Mouse (Mus musculus): Measurements from ENCODE around the gene Asz1.
A peak's percentile ranks its signal among the peaks of the same experiment; 100 is the strongest.

The Asz1 gene

DNA sequence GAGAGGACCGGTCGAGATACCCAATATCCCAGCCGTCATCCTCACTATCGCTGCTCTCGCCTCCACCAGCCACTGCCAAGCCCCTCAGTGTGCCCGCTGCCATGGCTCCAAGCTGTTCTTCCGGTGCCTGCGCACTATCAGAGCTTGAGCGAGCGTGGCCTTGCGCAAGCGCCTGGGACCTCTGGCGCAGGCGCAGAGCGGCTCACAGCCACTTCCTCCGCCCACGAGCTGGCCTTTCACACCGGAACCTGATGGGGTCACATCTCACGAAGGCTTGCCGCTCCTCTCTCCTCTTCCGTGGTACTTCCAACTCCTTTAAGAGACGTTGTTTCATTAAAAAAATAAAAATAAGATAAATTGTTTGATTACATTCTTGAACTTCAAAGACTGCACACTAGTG lies at the start of gene Asz1:
Asz1 (minus strand) TSS at position 128 of the 400 bp plus-strand sequence.
- no peak for DNase-seq (ENCODE audit: low spot score)

DNA sequence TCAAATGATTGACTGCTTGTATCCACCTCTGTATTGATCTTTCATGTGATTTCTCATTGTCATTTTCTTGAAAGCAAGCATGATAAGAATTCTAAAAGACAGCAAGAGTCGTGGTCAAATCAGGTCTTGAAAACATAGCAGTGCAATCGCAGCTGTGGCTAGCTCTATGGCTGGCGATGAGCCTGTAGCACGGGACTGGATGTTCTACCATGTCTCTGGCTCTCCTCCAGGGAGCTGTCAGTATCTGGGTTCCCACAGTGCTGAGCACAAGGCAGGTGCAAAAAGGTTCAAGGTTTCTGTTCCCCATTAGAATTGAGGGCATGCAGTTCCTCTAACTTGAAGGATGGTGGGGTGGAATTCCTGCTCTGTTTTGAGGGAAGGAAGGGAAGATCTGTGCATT lies 44.2 kb upstream of the Asz1 start:
- DNase-seq (ENCODE audit: low spot score): no peak

DNA sequence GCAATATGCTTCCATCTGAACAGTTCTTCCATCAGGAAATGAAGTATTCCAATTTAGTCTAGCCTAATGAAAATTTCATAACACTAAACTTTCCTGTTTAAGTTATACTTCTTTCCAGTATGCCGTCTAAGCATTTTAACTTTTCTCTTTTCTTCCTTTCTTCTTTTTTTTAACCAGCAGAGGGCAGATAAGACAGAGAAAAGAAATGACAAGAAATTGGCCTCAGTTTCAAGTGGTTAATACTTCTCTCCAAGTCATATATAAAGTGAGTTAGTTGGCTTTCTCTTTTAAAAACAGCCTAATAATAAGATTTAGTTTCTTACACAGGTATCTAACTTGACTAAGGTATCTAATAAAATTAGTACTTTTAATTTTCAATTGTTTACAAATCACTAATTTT lies 26.4 kb upstream of the Asz1 start:
- DNase-seq (ENCODE audit: low spot score): no peak

DNA sequence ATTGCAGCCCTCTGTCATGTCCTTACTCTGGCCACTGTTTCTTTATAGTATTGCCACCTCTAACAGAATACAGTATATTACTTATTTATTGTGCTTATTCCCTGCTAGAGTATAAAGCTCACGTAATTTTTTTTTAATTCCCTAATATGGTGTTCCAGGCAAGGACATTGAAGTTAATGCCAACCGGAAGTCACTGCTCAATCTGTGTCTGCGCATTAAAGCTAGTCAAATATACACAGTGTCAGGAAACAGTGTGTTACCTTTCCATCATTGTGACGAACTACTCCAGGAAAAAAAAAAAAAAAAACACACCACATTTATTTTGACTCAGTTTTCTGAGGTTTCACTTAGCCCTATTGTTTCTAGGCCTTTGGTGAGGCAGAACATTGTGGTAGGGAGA lies 19.2 kb upstream of the Asz1 start:
- DNase-seq (ENCODE audit: low spot score): no peak

DNA sequence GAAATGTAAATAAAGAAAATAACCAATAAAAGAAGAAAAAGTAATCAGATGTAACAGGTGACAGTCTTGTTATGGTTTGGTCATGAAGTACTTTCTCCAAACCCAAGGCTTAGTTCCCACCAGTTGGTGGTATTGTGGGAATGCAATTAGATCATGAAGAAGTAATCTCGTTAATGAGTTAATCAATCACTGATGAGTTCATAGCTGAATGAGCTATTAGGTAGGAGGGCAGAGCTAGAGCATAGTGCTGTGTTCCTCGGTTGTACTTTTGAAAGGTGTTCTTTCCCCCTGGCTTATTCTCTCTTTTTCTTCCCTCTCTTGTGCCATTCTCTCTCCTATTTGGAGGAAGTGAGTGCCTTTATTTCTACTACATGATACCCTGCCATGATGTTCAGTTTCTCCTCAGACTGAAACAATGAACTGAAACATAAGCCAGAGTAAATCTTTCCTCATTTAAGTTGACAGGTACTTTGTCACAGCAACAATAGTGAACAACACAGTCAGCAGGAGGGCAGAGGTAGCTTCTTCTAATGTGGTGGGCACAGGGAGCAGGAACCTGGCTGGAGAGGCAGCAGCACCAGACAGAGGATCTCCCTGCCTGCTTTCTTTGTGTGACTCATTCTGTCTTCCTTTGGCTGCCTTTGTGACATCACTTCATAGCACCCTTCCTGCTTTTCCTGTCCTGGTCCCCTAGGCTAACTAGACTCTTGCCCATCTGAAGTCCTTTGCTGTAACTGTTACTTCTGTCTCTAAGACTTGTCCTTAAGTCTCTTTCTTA lies 18.5 kb upstream of the Asz1 start:
- DNase-seq (ENCODE audit: low spot score): no peak

DNA sequence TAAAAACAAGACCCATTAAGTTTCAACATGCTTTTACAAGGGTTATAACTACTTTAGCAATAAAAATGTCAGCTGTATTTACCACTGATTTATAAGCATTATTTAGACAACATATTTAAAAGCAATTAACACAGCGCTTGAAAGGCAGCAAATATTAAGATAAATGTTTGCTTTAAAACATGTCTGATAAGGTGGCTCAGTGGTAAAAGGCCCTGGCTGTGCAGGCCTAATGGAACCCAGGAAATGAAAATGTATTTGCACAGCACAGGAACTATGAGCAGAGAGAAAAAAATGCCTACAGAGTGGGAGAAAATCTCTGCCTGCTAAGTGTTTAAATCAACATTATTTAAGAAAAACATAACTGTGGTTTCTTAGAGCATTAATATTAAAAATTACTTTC lies 12.0 kb downstream of the Asz1 start:
- DNase-seq (ENCODE audit: low spot score): no peak

DNA sequence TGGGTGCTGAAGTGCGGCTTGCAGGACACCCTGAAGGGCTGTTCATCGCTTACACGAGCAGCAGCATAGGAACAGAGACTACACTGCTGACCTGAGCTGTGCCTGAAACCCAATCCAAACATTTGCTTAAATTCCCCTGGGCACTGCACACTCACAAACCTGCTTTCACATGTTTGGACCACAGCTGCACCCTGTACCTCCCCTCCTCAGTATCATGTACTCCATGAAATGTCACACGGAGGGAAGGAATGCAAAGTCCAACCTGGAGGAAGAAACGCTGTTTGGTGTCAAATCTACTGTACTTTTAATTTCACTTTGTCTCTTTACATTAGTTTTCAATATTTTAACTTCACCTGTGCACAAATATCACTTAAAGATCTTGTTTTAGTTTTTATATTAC lies 19.8 kb downstream of the Asz1 start:
- DNase-seq (ENCODE audit: low spot score): no peak

DNA sequence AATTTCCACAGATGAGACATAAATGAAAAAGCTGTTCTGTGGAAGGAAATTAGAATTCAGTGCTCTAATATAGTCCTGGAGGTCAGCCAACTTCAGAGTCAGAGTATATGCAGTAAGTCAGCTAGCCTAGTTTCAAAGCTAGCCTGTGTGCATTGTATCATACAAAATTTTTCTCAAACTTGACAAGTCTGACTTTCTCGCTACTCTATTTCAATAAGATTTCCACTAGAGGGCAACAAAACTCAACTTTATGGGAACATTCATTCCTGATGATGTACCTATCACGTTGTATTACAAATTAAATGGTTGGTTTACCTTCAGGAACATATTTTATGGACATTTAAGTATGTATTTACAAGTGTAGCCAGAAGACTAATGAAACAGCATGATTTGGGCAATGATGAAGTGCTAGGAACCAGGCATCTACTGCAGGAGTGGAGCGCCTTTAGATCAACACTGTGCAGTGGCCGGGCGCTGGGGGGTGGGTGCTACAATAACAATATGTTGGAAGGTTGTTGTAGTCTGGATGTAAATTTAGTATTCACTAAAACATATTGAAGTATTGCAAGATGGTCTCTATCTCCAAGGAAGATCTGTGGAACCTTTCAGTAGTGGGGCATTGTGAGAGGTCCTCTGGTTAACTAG lies 21.6 kb downstream of the Asz1 start:
- DNase-seq (ENCODE audit: low spot score): no peak

DNA sequence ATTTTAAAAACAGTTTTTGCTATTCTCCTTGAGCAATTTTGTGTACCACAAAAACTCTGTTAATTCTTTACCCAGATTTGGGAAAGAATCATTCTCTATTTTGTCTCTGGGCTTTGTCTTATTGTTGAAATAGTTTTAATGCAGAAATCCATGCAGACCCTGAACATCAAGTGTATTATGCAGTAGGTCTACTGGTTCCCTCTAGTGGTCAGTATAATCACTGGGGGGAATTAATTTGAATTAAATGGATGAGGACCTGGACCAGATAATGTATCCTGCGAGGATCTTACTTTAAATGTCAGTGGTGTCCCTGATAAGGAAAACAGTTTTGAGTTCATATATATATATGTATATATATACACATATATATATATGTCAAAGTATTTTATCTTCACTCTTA lies 30.2 kb downstream of the Asz1 start:
- no peak for DNase-seq (ENCODE audit: low spot score)

DNA sequence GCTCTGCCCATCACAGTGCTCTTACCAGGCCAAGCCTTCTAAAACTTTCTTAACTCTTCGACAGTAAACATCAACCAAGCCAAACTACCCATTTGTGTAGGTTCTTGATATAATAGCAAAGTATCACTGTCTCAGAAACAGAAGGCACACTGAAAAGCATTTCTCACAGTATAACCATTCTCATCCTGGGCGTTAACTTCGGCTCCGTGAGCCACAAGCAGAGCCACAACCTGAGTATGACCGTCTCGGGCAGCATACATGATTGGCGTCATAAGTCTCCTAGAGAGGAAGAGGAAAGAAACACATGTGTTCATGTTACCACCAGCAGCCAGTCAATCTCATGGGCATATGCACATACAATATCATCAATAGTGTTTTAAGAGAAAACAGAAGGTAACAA lies 31.9 kb downstream of the Asz1 start:
- DNase-seq (ENCODE audit: low spot score): no peak

DNA sequence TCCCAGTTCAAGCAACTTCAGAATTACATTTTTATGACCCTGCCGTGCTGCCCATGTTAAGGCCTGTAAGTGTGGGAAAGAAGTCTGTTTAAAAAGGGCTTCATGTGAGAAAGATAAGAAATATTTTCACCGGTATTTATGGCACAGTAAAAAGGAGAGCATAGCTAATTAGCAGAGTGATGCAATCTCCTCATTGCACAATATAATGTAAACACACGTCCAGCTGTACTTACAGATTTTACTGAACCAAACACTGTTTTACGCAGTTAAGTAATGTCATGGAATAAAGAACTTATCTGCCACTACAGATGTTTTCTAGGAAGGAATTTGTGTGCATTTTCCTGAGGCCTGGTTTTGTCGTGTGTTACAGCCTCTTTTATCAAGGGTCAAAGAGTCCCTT lies 32.3 kb downstream of the Asz1 start:
- DNase-seq (ENCODE audit: low spot score): no peak

DNA sequence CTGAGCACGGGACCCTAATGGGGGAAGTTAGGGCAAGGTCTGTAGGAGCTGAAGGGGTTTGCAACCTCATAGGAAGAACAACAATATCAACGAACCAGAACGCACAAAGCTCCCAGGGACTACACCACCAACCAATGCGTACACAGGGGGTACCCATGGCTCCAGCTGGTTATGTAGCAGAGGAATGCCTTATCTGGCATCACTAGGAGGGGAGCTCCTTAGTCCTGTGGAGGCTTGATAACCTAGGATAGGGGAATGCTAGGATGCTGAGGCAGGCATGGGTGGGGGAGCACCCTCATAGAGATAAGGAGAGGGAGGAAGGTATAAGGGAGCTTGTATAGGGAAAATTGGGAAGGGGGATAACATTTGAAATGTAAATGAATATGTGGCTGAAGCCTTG lies 51.0 kb downstream of the Asz1 start:
- DNase-seq (ENCODE audit: low spot score): no peak

DNA sequence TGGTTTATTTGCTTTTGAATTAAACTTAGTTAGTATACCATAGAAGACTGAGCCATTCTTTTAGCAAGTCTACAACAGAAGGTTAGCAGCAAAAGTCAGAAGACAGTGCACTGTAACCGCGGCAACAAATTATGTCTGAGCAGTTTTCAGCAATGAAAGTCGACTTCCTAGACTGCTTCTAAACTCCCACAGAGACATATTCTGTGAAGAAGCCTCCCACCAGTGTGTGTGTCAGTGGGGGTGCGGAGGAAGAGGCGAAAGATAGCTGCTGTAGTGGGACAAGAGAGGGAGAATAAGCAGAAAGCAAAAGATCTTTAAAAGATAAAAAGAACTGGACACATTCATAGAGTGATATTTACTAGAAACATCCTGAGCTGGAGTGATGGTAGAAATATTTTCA lies 57.2 kb downstream of the Asz1 start:
- no peak for DNase-seq (ENCODE audit: low spot score)

DNA sequence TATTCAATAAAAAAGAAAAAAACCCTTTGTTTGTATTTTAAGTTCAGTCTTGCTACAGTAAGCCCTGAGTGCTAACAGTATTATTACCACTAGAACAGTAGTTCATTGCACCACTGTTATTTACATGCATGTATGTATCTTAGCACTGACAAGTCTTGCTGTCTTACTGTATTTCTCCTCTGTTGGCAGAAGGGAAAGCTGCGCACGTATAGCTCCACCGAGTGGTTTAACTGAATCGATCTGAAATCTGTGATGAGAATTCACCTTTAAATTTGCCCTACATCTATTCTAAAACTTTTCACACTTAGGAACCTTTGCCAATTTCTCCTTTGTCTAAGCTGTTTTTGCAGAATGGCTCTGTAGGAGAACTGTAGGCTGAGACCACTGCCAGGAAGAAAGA lies 64.6 kb downstream of the Asz1 start:
- DNase-seq (ENCODE audit: low spot score): no peak

DNA sequence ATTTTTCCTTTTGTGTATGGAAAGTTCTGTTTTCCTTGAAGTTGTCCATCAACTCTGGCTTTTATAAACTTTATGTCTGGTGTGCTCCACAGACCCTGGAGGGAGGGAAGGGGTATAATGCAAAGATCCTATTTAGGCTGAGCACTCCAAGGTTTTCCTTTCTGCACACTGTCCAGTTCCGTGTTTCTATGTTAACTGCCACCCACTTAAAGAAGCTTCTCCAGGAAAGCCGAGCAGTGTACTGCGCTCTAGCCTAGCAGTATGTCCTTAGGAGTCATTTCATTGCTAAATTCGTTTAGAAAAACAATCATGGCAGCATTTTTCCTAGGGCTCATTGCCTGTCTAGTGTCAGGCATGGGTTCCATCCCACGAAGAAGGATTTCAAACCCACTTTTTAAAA lies 65.7 kb downstream of the Asz1 start:
- DNase-seq (ENCODE audit: low spot score): no peak

DNA sequence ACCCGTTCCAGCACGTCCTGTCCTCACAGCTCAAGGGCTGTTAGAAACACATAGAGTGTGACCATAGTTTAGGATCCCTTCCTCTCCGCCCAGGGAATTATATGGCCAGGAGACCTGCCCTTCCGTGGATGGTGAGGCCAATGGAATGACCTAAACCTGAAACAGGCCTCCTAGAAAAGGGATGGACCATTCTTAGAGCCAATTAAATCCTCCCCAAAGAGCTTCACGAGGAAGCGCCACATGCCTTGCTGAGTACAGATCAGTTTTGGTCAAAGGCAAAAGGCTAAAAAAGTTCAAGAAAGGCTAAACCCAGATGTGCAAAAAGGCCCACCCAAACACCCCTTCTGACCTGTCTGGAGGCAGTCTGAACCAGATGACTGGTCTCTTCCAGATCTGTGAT lies 76.6 kb downstream of the Asz1 start:
- DNase-seq (ENCODE audit: low spot score): no peak

DNA sequence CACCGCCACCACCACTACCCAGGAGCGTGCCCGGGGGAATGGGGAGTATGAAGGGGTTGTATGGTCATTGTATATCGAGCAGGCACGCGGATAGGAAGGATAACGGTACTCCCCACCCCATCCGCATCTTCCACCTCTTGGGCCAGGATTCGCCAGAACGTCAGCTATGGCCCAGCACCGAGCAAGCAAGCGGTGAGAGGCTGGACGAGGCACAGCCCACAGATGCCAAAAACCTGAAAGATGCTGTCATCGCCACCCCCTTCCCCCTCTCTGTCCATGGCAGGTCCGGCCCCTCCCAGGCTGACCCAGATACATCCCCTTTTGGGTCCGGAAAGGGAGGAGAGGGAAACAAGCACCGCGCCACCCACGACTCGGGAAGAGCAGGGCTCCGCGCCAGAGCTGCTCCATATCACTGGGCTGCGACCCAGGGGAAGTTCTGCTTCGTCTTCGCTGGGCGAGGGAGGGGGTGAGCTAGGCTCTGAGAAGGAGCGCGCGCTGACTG lies 77.3 kb downstream of the Asz1 start:
- peak; percentile 43 for DNase-seq (ENCODE audit: low spot score)

DNA sequence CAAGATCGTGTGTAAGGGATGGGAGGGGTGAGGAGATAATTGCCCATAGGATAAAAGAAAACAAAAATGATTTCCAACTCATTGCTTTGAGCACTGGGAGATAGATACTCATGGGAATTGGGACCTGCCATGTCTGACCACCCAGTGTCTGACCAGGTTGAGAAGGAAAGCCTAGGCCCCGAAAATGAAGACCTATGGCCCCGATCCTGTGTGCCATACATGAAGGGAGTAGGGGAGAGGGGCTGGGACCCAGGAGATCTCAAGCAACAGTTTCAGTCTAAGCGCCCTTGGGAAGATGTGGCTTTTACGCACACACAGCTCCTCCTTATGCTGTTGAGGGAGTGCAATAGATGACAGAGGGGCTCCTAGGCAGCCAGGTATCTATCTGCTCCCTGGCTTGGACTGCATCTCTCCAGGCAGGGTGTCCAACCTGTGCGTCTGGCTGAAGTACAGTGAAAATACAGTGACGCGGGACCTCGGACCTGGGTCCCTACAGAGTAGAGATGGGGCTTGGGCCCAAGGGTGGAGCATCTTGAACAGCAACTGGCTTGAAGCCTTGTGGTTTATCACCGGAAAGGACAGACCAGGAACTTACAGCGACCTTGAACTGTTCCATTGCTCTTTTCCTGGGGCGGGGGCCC lies 77.9 kb downstream of the Asz1 start:
- DNase-seq (ENCODE audit: low spot score): no peak

DNA sequence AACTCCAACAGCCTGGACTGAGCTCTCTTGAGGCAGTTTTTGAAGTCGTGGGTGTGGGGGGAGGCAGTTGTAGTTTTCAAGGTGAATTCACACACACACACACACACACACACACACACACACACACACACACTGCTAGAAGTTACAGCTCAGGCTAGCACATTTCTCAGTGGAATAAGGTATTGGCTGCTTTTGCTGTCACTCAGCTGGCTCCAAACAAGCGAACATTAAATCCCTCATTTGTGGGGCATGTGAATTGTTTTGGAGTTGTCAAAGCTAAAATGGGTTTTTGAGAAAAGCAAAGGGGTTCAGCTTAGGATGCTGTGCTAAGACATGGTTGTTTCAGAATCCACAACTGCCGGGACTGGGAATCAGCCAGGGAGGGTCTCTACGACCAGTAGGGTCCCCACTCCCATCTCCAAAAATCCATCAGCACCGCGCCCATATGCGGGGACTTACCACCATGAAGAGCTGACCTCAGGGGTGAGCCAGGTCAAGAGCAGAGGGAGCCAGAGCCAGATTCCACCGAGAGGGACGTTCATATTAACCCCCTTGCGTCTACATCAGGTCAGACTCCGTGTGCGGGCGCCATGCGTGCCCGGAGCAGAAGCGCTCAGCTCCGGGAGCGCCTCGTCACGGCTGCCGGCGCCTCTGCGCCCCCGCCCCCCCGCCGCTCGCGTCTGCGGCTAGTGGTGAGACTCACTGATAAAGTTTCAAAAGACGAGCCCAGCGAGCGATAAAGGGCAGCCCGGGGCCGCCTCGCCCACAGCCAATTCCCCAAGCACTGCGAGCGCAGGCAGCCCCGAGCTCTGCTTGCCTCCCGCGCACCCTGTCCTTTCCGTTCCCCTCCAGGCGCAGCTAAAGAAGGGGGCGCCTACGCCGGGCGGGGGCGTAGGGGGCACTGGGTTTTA lies 78.9 kb downstream of the Asz1 start, which contains the start of gene Wnt2:
Wnt2 (minus strand) TSS at position 840 of the 911 bp plus-strand sequence.
- DNase-seq (ENCODE audit: low spot score): no peak

DNA sequence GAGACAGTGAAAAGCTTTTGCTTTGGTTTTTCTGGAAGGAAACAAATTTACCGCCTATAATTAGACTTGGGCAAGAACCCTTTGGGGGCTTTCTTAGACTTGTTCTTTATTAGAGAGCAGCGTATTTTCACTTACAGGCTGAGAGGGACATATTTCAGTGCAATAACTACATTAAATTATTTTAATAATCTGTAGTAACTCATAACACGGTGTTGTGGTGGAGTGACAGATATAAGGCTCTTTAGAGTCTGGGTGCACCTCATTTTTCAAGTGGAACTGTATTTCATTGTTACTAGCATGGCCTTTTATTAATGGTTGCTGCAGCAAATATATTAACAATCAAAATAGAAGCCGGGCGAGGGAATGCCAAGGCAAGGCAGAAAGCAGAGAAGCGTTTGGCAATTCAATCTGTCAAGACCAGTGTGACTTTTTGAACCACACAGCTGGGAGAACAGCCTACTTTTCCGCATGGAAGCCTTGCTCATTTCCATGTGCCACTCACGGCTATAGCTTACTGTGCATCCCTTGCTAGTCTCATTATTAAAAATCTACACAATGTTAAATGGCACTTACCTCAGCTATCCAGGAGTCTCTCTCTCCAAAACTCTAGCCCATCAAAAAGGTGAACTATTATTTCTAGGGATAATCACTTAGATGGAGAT lies 84.6 kb downstream of the Asz1 start:
- DNase-seq (ENCODE audit: low spot score): no peak

DNA sequence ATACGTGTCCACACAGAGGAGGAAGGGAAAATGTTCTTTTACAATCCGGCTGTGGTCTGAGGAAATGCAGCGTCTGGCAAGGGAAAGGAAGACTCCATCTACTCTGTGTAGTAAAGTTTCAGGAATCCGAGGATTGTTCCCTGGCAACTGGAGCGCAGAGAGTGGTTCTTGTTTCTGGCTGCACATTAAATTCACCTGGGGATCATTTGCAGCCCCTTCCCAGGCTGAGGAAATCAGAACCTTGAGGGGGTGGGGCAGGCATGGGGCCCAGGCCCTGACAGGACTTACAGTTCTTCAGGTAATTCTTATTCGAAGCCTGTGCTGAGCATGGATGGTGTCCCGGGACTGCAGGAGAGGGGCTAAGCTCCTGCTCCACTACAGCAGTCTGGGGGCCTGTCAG lies 95.5 kb downstream of the Asz1 start:
- no peak for DNase-seq (ENCODE audit: low spot score)

DNA sequence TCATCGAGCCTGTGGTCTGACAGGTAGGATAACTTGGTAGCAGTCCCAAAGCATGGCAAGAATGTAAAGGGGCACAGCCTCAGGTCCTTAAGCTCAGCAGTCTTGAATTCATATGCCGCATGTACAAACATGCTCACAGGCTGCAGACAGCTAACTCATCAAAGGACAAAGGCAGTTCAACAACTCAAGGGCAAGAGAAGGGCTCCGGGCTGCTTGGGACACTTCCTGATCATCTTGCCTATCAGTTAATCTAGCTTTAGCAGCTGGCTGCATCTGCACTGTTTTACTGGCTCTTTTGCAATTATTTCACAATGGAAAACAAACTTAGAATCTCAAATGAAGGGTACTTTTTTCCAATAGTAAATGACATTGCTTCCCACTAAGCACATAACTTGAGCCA lies 101.5 kb downstream of the Asz1 start:
- no peak for DNase-seq (ENCODE audit: low spot score)

Measured in ovary, adult 18-20 months (tissue).